Mouse (Mus musculus): ENCODE measurements at regions not wholly inside any gene's neighbourhood (a gene's known extent, or its start where the extent isn't known, plus 50 kb on each side); places are given as distances from the start of the nearest gene placed in this dataset.

GRCm38 (mm10) chr9:61627801-61628574 lies 255.8 kb downstream of the Tle3 start:
- no peak for DNase-seq (ENCODE audit: low spot score)

- no peak for DNase-seq (ENCODE audit: low spot score)
Observed at GRCm38 (mm10) chr9:61622933-61623332, 250.8 kb downstream of the Tle3 start.

- DNase-seq (ENCODE audit: low spot score): no peak
Observed at GRCm38 (mm10) chr9:61621939-61622338, 249.8 kb downstream of the Tle3 start.

GRCm38 (mm10) chr9:61620786-61621185 lies 248.6 kb downstream of the Tle3 start:
- DNase-seq (ENCODE audit: low spot score): no peak

- no peak for DNase-seq (ENCODE audit: low spot score)
Observed at GRCm38 (mm10) chr9:61620105-61620504, 247.9 kb downstream of the Tle3 start.

GRCm38 (mm10) chr9:61618510-61619249 lies 246.5 kb downstream of the Tle3 start:
- no peak for DNase-seq (ENCODE audit: low spot score)

- no peak for DNase-seq (ENCODE audit: low spot score)
Observed at GRCm38 (mm10) chr9:61617979-61618378, 245.8 kb downstream of the Tle3 start.

- no peak for DNase-seq (ENCODE audit: low spot score)
Observed at GRCm38 (mm10) chr9:61615556-61615955, 243.4 kb downstream of the Tle3 start.

GRCm38 (mm10) chr9:61607576-61607975 lies 235.4 kb downstream of the Tle3 start:
- no peak for DNase-seq (ENCODE audit: low spot score)

- no peak for DNase-seq (ENCODE audit: low spot score)
Observed at GRCm38 (mm10) chr9:61602353-61602978, 230.3 kb downstream of the Tle3 start.

- DNase-seq (ENCODE audit: low spot score): no peak
Observed at GRCm38 (mm10) chr9:61601911-61602310, 229.7 kb downstream of the Tle3 start.

GRCm38 (mm10) chr9:61597287-61597686 lies 225.1 kb downstream of the Tle3 start:
- no peak for DNase-seq (ENCODE audit: low spot score)

GRCm38 (mm10) chr9:61596410-61597108 lies 224.4 kb downstream of the Tle3 start:
- DNase-seq (ENCODE audit: low spot score): no peak

- no peak for DNase-seq (ENCODE audit: low spot score)
Observed at GRCm38 (mm10) chr9:61595170-61595967, 223.2 kb downstream of the Tle3 start.

- DNase-seq (ENCODE audit: low spot score): no peak
Observed at GRCm38 (mm10) chr9:61593991-61594390, 221.8 kb downstream of the Tle3 start.

GRCm38 (mm10) chr9:61589727-61590299 lies 217.6 kb downstream of the Tle3 start:
- DNase-seq (ENCODE audit: low spot score): no peak

- DNase-seq (ENCODE audit: low spot score): no peak
Observed at GRCm38 (mm10) chr9:61583281-61584072, 211.3 kb downstream of the Tle3 start.

- DNase-seq (ENCODE audit: low spot score): no peak
Observed at GRCm38 (mm10) chr9:61581046-61581445, 208.9 kb downstream of the Tle3 start.

GRCm38 (mm10) chr9:61578255-61578654 lies 206.1 kb downstream of the Tle3 start:
- DNase-seq (ENCODE audit: low spot score): no peak

- DNase-seq (ENCODE audit: low spot score): peak; percentile 74
Observed at GRCm38 (mm10) chr9:61573634-61574359, 201.6 kb downstream of the Tle3 start.
